Mouse (Mus musculus) megakaryocyte, embryonic 14.5 days (primary cell): ENCODE measurements around the gene Yipf1.

ENCODE experiments used
- FLI1 ChIP-seq: IDR thresholded peaks from 2 replicates; pipeline ENCODE4 v1.6.1; 2012; ENCODE audit warnings: low read length, inconsistent platforms, mixed read lengths
- GATA1 ChIP-seq: IDR thresholded peaks from 3 replicates; pipeline ENCODE4 v1.6.1; 2012; ENCODE audit warnings: mixed read lengths, low read length, inconsistent platforms, borderline replicate concordance

DNA sequence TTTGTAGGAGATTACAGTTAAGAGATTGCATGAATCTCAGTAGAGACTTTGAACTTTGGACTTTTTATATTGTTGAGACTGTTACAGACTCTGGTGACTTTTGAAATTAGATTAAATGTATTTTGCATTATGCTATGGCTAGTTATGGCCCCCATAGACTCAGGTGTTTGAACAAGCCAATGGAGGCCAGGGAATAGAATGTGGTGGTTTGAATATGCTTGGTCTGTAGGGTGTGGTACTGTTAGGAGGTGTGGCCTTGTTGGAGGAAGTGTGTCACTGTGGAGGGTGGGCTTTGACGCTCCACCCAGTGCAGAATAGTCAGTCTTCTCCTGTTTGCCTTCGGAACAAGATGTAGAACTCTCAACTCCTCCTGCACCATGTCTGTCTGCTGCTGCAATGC, 8.9 kb downstream of the Yipf1 start:
- TF ChIP-seq GATA1, result no peak
- TF ChIP-seq FLI1, result no peak
